Mouse (Mus musculus) lung, postnatal 25 days (tissue): ENCODE data around the gene Dctd.

Experiments
- DNase-seq: peaks from one replicate; pipeline ENCODE4 v3.0.0; 2022; ENCODE audit warnings: low spot score

Gene Dctd

GRCm38 (mm10) chr8:48098792-48099191, at the start of gene Dctd:
Gene Dctd, plus strand, starts transcription at chr8:48099092.
- DNase-seq: no peak

- DNase-seq: no peak
Observed at GRCm38 (mm10) chr8:48053611-48054010, 45.3 kb upstream of the Dctd start.

GRCm38 (mm10) chr8:48063526-48064072, 35.3 kb upstream of the Dctd start:
- DNase-seq: no peak

- no peak for DNase-seq
Observed at GRCm38 (mm10) chr8:48074149-48074548, 24.7 kb upstream of the Dctd start.

- DNase-seq: no peak
Observed at GRCm38 (mm10) chr8:48082343-48082742, 16.5 kb upstream of the Dctd start.

GRCm38 (mm10) chr8:48090661-48091060, 8.2 kb upstream of the Dctd start:
- no peak for DNase-seq

GRCm38 (mm10) chr8:48095378-48095777, 3.5 kb upstream of the Dctd start:
- no peak for DNase-seq

GRCm38 (mm10) chr8:48097131-48097794, 1.6 kb upstream of the Dctd start:
- peak; percentile 14 for DNase-seq

- DNase-seq: no peak
Observed at GRCm38 (mm10) chr8:48098081-48098639, 732 bp upstream of the Dctd start.

GRCm38 (mm10) chr8:48100100-48100787, 1.4 kb downstream of the Dctd start:
- no peak for DNase-seq

- no peak for DNase-seq
Observed at GRCm38 (mm10) chr8:48109373-48109855, 10.5 kb downstream of the Dctd start.

- peak; percentile 26 for DNase-seq
Observed at GRCm38 (mm10) chr8:48109856-48110780, 11.2 kb downstream of the Dctd start.

GRCm38 (mm10) chr8:48114591-48114990, 15.7 kb downstream of the Dctd start:
- peak; percentile 16 for DNase-seq

GRCm38 (mm10) chr8:48122991-48123390, 24.1 kb downstream of the Dctd start:
- DNase-seq: no peak

- no peak for DNase-seq
Observed at GRCm38 (mm10) chr8:48124857-48125256, 26.0 kb downstream of the Dctd start.

- DNase-seq: no peak
Observed at GRCm38 (mm10) chr8:48126954-48127353, 28.1 kb downstream of the Dctd start.

- DNase-seq: no peak
Observed at GRCm38 (mm10) chr8:48130266-48130665, 31.4 kb downstream of the Dctd start.

GRCm38 (mm10) chr8:48133321-48133720, 34.4 kb downstream of the Dctd start:
- DNase-seq: no peak

- no peak for DNase-seq
Observed at GRCm38 (mm10) chr8:48136804-48137650, 38.1 kb downstream of the Dctd start.

- no peak for DNase-seq
Observed at GRCm38 (mm10) chr8:48137651-48137937, 38.7 kb downstream of the Dctd start.

- DNase-seq: no peak
Observed at GRCm38 (mm10) chr8:48141023-48141422, 42.1 kb downstream of the Dctd start.
